Mouse (Mus musculus) midbrain, embryonic 14.5 days (tissue): ENCODE results near the gene Pard6a. TPM values are rescaled to one million over a fixed set of nuclear protein-coding genes. Genes with fewer than 3 reads are reported as not detected.

ENCODE experiments used
- polyA plus RNA-seq: library from polyadenylated mRNA; unstranded; fragments of >200 nt; fragmentation: Nextera tagmentation; extraction: Ambion mirVana; gene quantifications from 2 replicates; pipeline ENCODE4 v1.2.1, GENCODE M21; 2014

The Pard6a gene
- polyA plus RNA-seq, 1 experiment from 2014 or later = 51.2 TPM

Other genes with a start within 250 kb of the Pard6a start
- 91.3 and 108 TPM in 2 replicates for gene Tppp3, start 229.6 kb upstream of the Pard6a start, polyA plus RNA-seq
- 25.2 and 26.4 TPM in 2 replicates for gene Zdhhc1, start 204.2 kb upstream of the Pard6a start, polyA plus RNA-seq
- 5.9 and 9.7 TPM in 2 replicates for gene Hsd11b2, start 182.4 kb upstream of the Pard6a start, polyA plus RNA-seq
- gene Atp6v0d1, start 135.1 kb upstream of the Pard6a start, polyA plus RNA-seq = 227 and 250 TPM in 2 replicates
- 23.8 and 26.2 TPM in 2 replicates for gene Ripor1, start 95.9 kb upstream of the Pard6a start, polyA plus RNA-seq
- gene Ctcf, start 64.6 kb upstream of the Pard6a start, polyA plus RNA-seq = 75.7 and 96.9 TPM in 2 replicates
- gene Agrp, start 63.8 kb upstream of the Pard6a start, polyA plus RNA-seq = 0.82 and 1.1 TPM in 2 replicates
- 17.8 and 18.0 TPM in 2 replicates for gene Carmil2, start 14.9 kb upstream of the Pard6a start, polyA plus RNA-seq
- gene Acd, start within 50 bp of the Pard6a start, polyA plus RNA-seq = 86.3 and 106 TPM in 2 replicates
- gene 4933405L10Rik, start 6.5 kb downstream of the Pard6a start, polyA plus RNA-seq = 0.41 TPM in 1 of 2 replicates, not detected in the other
- gene Enkd1, start 7.1 kb downstream of the Pard6a start, polyA plus RNA-seq = 13.8 and 13.9 TPM in 2 replicates
- gene Gfod2, start 57.5 kb downstream of the Pard6a start, polyA plus RNA-seq = 75.4 and 77.8 TPM in 2 replicates
- 12.3 and 12.5 TPM in 2 replicates for gene Ranbp10, start 126.2 kb downstream of the Pard6a start, polyA plus RNA-seq
- 0.24 and 0.32 TPM in 2 replicates for gene Tsnaxip1, start 126.6 kb downstream of the Pard6a start, polyA plus RNA-seq
- gene Cenpt, start 152.1 kb downstream of the Pard6a start, polyA plus RNA-seq = 46.7 and 55.7 TPM in 2 replicates
- 49.8 and 51.5 TPM in 2 replicates for gene Thap11, start 154.0 kb downstream of the Pard6a start, polyA plus RNA-seq
- 217 and 221 TPM in 2 replicates for gene Nutf2, start 159.4 kb downstream of the Pard6a start, polyA plus RNA-seq
- 47.8 and 49.2 TPM in 2 replicates for gene Edc4, start 179.7 kb downstream of the Pard6a start, polyA plus RNA-seq
- 0.78 TPM in 1 of 2 replicates, not detected in the other for gene Nrn1l, start 192.4 kb downstream of the Pard6a start, polyA plus RNA-seq
- gene Pskh1, start 199.3 kb downstream of the Pard6a start, polyA plus RNA-seq = 7.9 and 10.7 TPM in 2 replicates
- gene Ctrl, start 232.7 kb downstream of the Pard6a start, polyA plus RNA-seq = 2.0 and 4.4 TPM in 2 replicates
- gene Psmb10, start 237.3 kb downstream of the Pard6a start, polyA plus RNA-seq = 50.7 and 67.8 TPM in 2 replicates
- gene Lcat, start 242.2 kb downstream of the Pard6a start, polyA plus RNA-seq = 1.0 and 1.5 TPM in 2 replicates